27 mouse cellular contexts compared by ENCODE assay signal in genomic region chr5:112035426-112035825, GRCm38 (mm10).
"Had no signal": no experiment of that assay in that cellular context is flagged by ENCODE, and none has a peak within 500 bp of the region (broad histone marks: within the 10 kb centered on the region; RNA-seq: fewer than 3 reads in every experiment).

No protein-coding gene starts in this region.

- H3K4me1 ChIP-seq: heart, embryonic 13.5 days; heart, embryonic 15.5 days; liver, embryonic 13.5 days had no signal

- H3K9ac ChIP-seq: heart, embryonic 13.5 days; heart, embryonic 15.5 days; hindbrain, embryonic 12.5 days; hindbrain, embryonic 14.5 days; intestine, embryonic 15.5 days; limb, embryonic 12.5 days; liver, embryonic 13.5 days had no signal

- ATAC-seq: hindbrain, embryonic 16.5 days; inflammation-experienced regulatory T-cells, adult 6 months; intestine, embryonic 15.5 days; intestine, postnatal 0 days had no signal

- H3K36me3 ChIP-seq: heart, embryonic 13.5 days; heart, embryonic 15.5 days; hindbrain, embryonic 10.5 days; hindbrain, embryonic 12.5 days; intestine, embryonic 15.5 days; limb, embryonic 10.5 days; limb, embryonic 12.5 days; liver, embryonic 13.5 days had no signal

- DNase-seq: gastrocnemius, postnatal 14 days; gastrocnemius, postnatal 36 days; heart, adult 11 months; heart, adult 2 months; heart, postnatal 4 days; kidney, adult 18-20 months; kidney, adult 8-10 months; kidney, postnatal 10 days; kidney, postnatal 25 days; kidney, postnatal 4 days; liver; liver, embryonic 13.5 days had no signal

- H3K27ac ChIP-seq: heart, adult 2 months; heart, embryonic 13.5 days; heart, embryonic 15.5 days; hindbrain, embryonic 10.5 days; hindbrain, embryonic 12.5 days; hindbrain, embryonic 14.5 days; intestine, embryonic 15.5 days; layer of hippocampus, adult 2 months; left cerebral cortex, adult 2 months; limb, embryonic 10.5 days; limb, embryonic 12.5 days; liver, embryonic 13.5 days had no signal

- H3K27me3 ChIP-seq: hindbrain, embryonic 12.5 days; intestine, embryonic 15.5 days; liver, embryonic 13.5 days had no signal

- H3K4me2 ChIP-seq: heart, embryonic 11.5 days; heart, embryonic 13.5 days; heart, embryonic 15.5 days; hindbrain, embryonic 12.5 days; hindbrain, embryonic 14.5 days; intestine, embryonic 15.5 days; limb, embryonic 12.5 days; liver, embryonic 11.5 days; liver, embryonic 13.5 days had no signal

- H3K9me3 ChIP-seq: heart, embryonic 13.5 days; heart, embryonic 15.5 days; hindbrain, embryonic 10.5 days; hindbrain, embryonic 12.5 days; intestine, embryonic 15.5 days; limb, embryonic 10.5 days; limb, embryonic 12.5 days; liver, embryonic 13.5 days had no signal

- H3K4me3 ChIP-seq: heart, adult 2 months; heart, embryonic 13.5 days; heart, embryonic 15.5 days; hindbrain, embryonic 10.5 days; hindbrain, embryonic 12.5 days; intestine, embryonic 15.5 days; layer of hippocampus, adult 2 months; left cerebral cortex, adult 2 months; limb, embryonic 10.5 days; limb, embryonic 12.5 days; liver, embryonic 13.5 days had no signal
